Mouse (Mus musculus) C3H10T1/2 (cell line): ENCODE results near the gene Tpmt. TPM values are rescaled to one million over a fixed set of nuclear protein-coding genes. Genes with fewer than 3 reads are reported as not detected.

Experiments used
- polyA plus RNA-seq, 2 experiments: library from polyadenylated mRNA; unstranded; fragments of >200 nt; fragmentation: generic; extraction: Trizol; gene quantifications; one replicate each; pipeline ENCODE4 v1.2.1; 2012; ENCODE audit warnings: missing spikeins in 2 of 2

Tpmt gene
- polyA plus RNA-seq: 1 to 10 TPM in 1 of 2 experiments, under 1 TPM in 1; 0.27 to 3.7 TPM

DNA sequence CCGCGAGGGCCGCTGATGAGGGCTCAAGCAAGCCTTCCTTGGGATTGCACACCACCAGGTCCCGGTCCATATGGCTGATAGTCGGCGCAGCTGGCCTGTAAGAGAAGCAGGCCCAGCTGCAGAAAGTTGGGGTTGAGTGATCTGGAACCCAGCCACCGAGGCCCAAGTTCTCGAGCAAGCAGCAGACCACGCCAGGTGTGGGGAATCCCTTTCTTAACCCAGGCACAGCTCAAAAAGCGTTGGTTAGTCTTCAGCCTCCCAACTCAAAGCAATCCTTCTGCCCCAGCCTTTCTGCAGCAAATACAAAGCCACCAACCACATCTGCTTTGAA, at the start of gene Tpmt:
TSS of gene Tpmt (minus strand) at position 121 of the 331 bp plus-strand sequence.

DNA sequence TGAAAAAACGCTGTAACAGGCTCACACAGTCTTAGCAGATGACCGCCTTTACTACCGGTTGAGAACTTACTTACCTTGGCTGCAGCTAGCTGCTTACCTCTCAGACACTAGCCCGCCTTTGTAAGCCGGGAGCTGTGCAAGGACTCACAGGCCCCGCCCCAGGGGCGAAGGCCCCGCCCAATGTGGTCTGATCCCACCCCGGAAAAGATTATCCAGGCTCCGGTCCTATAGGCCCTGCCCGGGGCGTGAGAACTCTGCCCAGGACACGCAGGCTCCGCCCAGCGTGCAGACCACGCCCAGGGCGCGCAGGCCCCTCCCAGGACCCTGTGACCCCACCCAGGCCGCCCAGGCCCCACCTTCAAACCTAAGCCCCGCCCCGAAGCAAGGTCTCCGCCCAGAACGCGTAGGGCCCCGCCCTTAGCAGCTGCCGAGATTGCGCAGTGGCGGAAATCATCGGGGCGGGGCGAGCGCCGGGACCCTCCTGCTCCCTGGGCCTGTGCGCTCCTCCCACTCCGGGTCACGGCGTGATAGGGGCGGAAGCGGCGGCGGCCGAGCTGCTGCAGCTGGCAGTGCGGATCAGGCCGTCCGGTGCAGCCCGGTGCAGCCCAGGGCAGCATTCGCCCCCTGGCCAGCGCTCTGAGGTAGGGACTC, 1.4 kb downstream of the Tpmt start, which contains the start of gene Kdm1b:
TSS of gene Kdm1b (plus strand) at position 470 of the 651 bp plus-strand sequence.

DNA sequence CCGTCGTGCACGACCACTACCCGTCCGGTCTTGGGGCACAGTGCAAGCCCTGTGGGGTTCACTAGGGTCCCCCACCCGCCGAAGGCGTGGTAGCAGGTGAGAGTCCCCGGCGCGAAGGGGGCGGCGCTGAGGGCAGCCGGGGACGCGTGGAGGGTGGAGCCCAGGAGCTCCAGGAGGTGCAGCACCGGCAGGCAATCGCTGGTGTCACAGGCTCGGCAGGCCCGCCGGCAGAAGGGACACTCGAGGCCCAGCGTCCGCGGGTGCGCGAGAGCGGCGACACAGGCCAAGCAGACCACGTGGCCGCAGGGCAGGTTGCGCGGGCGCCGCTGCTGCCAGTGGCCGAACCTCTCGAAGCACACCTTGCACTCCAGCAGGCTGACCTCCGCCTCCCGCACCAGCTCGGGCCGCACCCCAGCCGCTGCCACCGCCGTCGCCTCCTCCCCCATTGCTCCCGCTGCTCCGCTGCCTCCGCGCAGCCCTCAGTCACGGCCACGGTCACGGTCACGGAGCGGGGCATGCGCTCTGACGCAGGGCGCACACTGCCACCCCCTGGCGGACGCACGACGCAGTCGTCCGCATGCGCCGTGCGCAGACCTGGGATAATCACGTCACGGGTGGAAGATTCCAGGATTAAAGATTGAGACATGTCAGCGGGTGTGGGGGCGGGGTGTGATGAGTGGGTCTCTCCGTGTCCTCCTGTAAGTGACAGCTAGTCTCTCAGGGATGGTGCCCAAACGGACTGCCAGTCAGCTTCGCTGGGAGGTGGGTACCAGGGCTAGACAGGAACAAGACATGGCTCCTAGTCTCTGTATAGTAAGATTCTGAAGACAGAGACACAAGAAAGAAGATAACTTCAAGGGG, 30.0 kb downstream of the Tpmt start, which contains the start of gene Nhlrc1:
TSS of gene Nhlrc1 (minus strand) at position 517 of the 861 bp plus-strand sequence.

Other genes starting within 250 kb of the Tpmt start
- 10 to 100 TPM in 1 of 2 experiments, 1 to 10 TPM in 1; 1.3 to 13.7 TPM for gene Kif13a, start 114.9 kb downstream of the Tpmt start, polyA plus RNA-seq
- gene Nhlrc1, start 29.9 kb downstream of the Tpmt start, polyA plus RNA-seq: not detected
- gene Kdm1b, start 1.2 kb downstream of the Tpmt start, polyA plus RNA-seq: 1 to 10 TPM in 1 of 2 experiments, under 1 TPM in 1; 0.32 to 2.4 TPM
- gene Dek, start 61.5 kb upstream of the Tpmt start, polyA plus RNA-seq: 10 to 100 TPM in 1 of 2 experiments, 1 to 10 TPM in 1; 8.1 to 20.2 TPM
- under 1 TPM; 0.02 to 0.07 TPM for gene Rnf144b, start 77.9 kb upstream of the Tpmt start, polyA plus RNA-seq